Mouse (Mus musculus): ENCODE data around the gene 1700001O22Rik.

Gene 1700001O22Rik

GRCm38 (mm10) chr2:30803604-30804003 lies at the start of gene 1700001O22Rik:
Gene 1700001O22Rik, minus strand, starts transcription at chr2:30803661.
- DNase-seq (ENCODE audit: extremely low read depth, insufficient read length, low spot score): no peak

DNA sequence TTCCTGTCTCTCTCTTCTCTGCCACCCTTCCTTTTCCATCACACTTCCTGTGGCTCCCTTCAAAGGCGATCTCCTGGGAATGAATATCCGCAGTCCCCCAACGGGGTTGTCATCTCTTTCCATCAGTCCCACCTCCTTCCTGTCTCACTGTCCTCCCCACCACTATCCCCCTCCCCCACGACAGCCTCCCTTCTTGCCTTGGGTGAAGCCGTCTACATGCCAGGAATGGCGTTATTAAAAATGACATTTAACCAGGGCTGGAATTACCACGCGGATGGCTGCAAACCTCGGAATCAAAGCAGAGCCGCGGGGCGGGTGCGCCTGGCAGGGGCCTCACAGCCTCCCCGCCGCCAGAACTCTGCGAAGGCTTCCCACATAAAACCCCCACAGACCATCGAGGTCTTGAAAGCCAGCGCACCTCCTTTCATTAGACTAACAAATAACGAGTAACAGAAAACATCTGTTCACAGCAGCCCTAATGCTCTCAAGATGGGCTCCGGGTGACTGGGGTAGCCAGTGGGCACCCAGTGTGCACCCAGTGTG lies 49.4 kb upstream of the 1700001O22Rik start:
- no peak for DNase-seq (ENCODE audit: extremely low read depth, insufficient read length, low spot score)

DNA sequence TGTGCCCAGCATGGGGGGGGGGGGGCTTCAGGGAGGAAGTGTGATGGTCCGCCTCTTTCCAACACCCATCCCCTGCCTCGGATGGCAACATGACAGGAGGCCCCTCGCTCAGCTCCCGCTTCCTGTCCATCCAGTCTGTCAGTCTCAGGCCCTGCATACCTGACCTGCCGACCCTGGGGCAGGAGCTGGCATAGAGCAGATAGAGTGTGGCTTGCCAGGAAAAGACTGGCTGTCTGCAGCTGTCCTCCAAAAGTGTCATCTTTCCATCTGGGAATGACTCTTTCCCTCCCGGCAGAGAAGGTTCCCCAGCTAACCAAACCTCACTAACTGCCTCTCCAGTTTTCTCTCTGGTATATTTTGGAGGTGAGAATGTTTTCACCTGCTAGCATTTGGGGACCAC lies 47.1 kb upstream of the 1700001O22Rik start:
- no peak for DNase-seq (ENCODE audit: extremely low read depth, insufficient read length, low spot score)

GRCm38 (mm10) chr2:30848184-30848583 lies 44.7 kb upstream of the 1700001O22Rik start:
- DNase-seq (ENCODE audit: extremely low read depth, insufficient read length, low spot score): peak; percentile 81

- DNase-seq (ENCODE audit: extremely low read depth, insufficient read length, low spot score): no peak
Observed at GRCm38 (mm10) chr2:30846723-30847122, 43.3 kb upstream of the 1700001O22Rik start.

- DNase-seq (ENCODE audit: extremely low read depth, insufficient read length, low spot score): no peak
Observed at GRCm38 (mm10) chr2:30846236-30846635, 42.8 kb upstream of the 1700001O22Rik start.

- peak; percentile 64 for DNase-seq (ENCODE audit: extremely low read depth, insufficient read length, low spot score)
Observed at GRCm38 (mm10) chr2:30845152-30846070, 42.0 kb upstream of the 1700001O22Rik start.

GRCm38 (mm10) chr2:30842615-30843014 lies 39.2 kb upstream of the 1700001O22Rik start:
- no peak for DNase-seq (ENCODE audit: extremely low read depth, insufficient read length, low spot score)

GRCm38 (mm10) chr2:30836238-30836990 lies 33.0 kb upstream of the 1700001O22Rik start:
- no peak for DNase-seq (ENCODE audit: extremely low read depth, insufficient read length, low spot score)

GRCm38 (mm10) chr2:30834373-30835022 lies 31.0 kb upstream of the 1700001O22Rik start, which contains the start of gene Prrx2:
Gene Prrx2, plus strand, starts transcription at chr2:30834972.
- no peak for DNase-seq (ENCODE audit: extremely low read depth, insufficient read length, low spot score)

- DNase-seq (ENCODE audit: extremely low read depth, insufficient read length, low spot score): no peak
Observed at GRCm38 (mm10) chr2:30833644-30834043, 30.2 kb upstream of the 1700001O22Rik start.

DNA sequence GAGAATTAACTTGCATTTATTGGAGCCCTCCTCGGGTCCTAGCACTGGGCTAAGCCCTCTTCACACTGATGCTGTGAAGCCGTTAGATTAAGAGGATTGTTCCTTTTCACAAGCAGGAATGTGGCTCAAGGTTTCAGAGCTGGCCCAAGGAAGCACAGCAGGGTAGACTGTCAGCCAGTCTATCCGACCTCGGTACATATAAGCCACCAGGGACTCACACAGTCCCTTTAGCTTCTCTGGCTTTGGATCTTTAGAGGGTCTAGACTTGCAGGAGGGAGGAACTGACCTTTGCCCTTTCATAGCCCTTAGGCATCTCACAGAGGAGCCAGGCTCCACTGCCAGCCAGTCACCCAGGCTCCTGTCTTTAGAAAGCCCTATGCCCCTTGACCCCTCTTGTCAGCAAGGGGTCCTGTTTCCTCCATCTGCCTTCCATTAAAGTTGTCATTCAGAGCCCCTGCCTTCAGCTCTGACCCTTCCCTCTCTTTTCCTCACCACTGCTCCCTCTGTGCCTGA lies 26.9 kb upstream of the 1700001O22Rik start, which contains the start of gene Asb6:
Asb6 (minus strand) TSS at position 51 of the 513 bp plus-strand sequence.
- DNase-seq (ENCODE audit: extremely low read depth, insufficient read length, low spot score): no peak

GRCm38 (mm10) chr2:30829315-30829714 lies 25.9 kb upstream of the 1700001O22Rik start:
- DNase-seq (ENCODE audit: extremely low read depth, insufficient read length, low spot score): peak; percentile 56

DNA sequence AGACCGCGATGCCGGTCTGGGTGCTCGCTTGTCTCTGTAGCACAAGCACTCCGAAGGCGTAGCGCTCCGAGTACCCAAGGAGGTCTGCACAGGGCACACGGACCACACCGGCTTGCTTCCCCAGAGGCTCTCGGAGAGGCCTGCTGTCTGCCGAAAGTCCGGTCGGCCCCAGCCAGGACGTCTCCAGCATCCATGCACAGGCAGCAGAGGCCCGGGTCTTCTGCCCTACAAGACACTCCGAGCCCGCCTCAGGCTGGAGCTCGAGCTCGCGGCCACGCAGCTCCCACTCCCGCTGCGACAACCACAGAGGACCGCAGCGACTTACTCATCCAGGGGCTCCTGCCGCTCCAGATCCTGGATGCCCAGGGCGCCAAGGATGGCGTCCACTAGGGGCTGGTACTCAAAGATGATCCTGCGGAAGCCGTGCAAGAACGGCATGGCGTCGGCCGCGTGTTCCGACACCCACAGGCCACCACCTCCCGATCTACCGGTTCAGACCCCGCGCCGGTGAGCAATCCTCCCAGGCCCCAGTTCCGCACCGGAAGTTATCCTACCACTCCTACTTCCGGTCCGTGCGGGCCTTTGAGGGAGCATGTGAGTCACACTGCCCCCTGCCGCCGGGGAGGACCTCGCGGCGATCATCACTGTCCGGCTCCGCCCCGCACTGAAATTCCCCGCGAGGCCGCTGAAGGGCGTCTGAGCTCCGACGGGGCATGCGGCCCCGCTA lies 24.5 kb upstream of the 1700001O22Rik start:
- peak; percentile 92 for DNase-seq (ENCODE audit: extremely low read depth, insufficient read length, low spot score)

DNA sequence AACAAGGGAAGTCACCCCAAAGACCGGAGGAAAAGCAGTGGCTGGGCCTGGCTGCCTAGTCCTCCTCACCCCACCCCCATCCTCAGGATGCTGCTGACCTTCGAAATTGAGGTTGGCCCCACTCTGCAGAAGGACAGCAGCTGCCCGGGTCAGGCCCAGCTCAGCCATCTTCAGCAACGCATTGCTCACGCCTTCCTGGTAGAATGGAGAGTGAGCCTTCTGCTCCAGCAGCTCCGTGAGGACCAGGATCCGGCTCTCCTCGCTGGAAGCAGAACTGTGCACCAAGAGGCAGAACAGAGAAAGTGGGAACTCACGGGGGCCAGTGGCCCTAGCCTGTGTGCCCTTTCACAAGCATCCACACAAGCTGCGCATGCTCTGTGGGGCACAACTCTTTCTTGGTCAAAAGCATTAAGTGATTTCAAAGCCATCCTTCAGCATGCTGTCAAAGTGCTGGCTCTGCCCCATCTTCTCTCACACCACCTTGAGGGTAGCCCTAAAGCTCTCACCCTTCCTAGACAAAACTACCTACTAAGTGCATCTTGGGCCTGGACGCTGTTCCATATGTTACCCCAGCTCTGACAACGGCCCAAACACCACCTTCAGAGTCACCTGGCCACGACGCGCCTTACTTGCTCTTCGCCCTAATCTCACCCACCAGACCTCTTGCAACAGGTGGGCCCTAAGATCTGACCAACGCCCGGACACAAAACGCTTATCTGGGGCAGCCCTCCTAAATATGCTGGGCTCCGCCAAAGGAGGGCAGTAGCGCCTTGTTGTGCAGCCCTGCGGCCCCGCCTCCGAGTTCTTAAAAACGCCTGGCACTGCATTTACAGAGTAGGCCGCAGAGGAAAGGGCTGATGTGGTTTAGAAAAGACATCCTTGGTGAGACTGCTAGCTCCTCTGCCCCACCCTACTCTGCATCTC lies 23.6 kb upstream of the 1700001O22Rik start:
- DNase-seq (ENCODE audit: extremely low read depth, insufficient read length, low spot score): peak; percentile 67

DNA sequence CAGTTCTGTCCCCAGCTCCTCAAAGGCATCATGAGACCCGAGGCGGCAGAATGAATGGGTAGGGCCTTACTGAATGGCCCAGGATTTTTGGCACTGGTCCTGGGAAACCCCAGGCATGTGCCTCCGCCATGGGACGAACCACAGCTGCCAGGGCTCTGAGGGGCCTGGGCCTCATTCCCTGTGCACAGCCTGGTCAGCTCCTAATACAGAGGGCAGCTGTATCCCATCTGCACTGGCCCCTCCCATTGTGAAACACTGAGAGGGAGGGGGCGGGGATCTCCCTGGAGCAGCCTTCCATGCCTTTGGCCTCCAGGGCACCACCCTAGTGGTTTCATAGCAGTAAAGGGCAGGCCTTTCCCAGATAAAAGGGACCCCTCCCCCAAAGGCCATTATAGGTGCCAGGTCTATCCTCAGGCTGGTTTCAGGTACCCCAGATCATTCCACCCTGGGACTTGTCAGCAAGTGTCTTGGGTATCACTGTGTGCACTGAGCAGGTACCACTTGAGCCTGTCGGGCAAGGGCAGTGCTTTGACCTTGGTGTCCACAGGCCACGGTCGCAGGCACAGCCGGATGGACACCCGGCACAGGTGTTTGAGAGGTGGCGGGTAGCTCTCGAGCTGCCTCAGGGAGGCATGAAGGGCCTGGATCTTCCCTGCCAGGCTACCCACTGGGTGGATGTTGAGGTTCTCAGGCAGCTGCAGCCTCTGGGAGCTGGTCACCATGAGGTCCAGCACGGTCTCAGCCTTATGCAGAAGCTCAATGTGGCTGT lies 20.1 kb upstream of the 1700001O22Rik start:
- peak; percentile 57 for DNase-seq (ENCODE audit: extremely low read depth, insufficient read length, low spot score)

- DNase-seq (ENCODE audit: extremely low read depth, insufficient read length, low spot score): no peak
Observed at GRCm38 (mm10) chr2:30822460-30822859, 19.0 kb upstream of the 1700001O22Rik start.

- DNase-seq (ENCODE audit: extremely low read depth, insufficient read length, low spot score): no peak
Observed at GRCm38 (mm10) chr2:30821073-30821472, 17.6 kb upstream of the 1700001O22Rik start.

Data from 3134 (cell line).